Mouse (Mus musculus) splenic B cell, adult 2 months (primary cell): Measurements from ENCODE around the gene Ifngr2.

ENCODE experiments used
- DNase-seq: peaks from one replicate; pipeline ENCODE4 v3.0.0-alpha.2; 2011; ENCODE audit warnings: low read depth, low spot score
- H3K27me3 ChIP-seq: 2 replicates; pipeline ENCODE4 v1.6.1; 2012; ENCODE audit warnings: mild to moderate bottlenecking, low read length, moderate library complexity, mixed read lengths; ENCODE audit not compliant: control insufficient read depth, poor library complexity, insufficient read depth, severe bottlenecking
- H3K36me3 ChIP-seq: 2 replicates; pipeline ENCODE4 v1.6.1; 2012; ENCODE audit warnings: mild to moderate bottlenecking, low read length, moderate library complexity, mixed read lengths; ENCODE audit not compliant: control insufficient read depth, poor library complexity, insufficient read depth, severe bottlenecking

Ifngr2 gene

DNA sequence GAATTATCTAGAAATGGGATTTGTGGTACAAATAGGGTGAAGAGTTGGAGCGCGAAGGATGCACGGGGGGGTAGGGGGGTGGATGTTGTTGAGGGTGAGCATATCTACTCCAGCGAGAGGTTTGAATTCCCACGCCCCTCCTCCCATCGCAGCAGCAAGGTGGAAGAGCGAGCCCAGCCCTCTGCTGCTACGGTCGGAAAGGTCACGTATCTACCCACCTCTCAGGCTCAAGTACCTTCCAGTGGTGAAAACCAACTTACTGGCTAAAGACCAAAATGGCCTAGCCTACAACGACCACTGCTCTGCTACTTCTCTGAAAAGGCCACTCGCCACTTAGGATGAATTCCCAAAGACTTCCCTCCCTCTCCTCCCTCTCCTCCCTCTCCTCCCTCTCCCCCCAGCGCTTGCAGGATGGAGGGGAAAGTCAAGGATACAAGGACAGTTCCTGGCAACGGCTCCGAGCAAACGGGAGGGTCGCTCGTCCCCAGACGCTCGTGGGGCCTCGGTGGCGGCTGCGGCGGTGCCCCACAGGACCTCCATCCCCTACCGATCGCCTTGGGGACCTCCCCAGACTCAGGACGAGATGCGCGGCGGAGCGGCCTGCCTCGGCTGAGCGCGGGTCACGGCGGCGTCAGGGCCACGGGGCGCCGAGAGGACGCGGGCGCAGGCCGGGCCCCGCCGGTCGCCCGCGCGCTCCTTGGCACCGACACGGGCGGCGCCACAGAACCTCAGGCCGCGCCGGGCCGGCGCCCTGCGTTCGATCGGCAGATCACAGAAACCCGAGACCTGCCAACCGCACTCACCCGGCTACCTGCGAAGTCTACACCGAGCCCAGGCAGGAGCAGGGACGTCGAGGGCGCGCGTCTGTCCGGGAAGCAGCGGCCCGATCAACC, 50.2 kb downstream of the Ifngr2 start:
- Histone ChIP-seq H3K27me3 (no peaks in the 10 kb centered on the region), H3K36me3 (peaks cover 2% of the 10 kb centered on the region)
- DNase-seq, result peak; percentile 48

DNA sequence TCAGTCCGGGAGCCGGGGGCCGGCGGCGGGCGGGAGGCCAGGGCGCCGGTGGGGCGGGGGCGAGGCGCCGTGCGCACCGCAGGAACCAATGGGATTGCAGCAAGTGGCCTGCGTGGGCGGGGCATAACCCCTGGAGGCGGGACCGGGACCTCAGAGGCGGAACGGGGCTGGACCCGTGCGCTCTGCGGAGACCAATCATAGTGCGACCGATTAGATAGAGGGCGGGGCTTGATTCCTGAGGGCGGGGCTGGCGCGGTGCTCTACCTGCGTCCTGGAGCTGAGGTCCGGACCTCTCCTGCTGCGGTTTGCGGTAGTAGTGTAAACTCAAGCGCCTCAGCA, 50.8 kb downstream of the Ifngr2 start, which contains the start of gene Tmem50b:
Gene Tmem50b, minus strand, starts transcription at position 129 of the 339 bp plus-strand sequence.
- DNase-seq, result peak; percentile 99
- Histone ChIP-seq H3K36me3 (peaks cover 2% of the 10 kb centered on the region), H3K27me3 (no peaks in the 10 kb centered on the region)

GRCm38 (mm10) chr16:91599242-91599641, 52.4 kb downstream of the Ifngr2 start:
- no peaks in the 10 kb centered on the region; the same call in 1 of the 2 replicates for H3K36me3 ChIP-seq
- H3K27me3 ChIP-seq, result no peaks in the 10 kb centered on the region
- DNase-seq, result peak; percentile 7

GRCm38 (mm10) chr16:91601081-91601480, 54.2 kb downstream of the Ifngr2 start:
- H3K36me3 ChIP-seq, result no peaks in the 10 kb centered on the region
- no peaks in the 10 kb centered on the region for H3K27me3 ChIP-seq
- no peak for DNase-seq

DNA sequence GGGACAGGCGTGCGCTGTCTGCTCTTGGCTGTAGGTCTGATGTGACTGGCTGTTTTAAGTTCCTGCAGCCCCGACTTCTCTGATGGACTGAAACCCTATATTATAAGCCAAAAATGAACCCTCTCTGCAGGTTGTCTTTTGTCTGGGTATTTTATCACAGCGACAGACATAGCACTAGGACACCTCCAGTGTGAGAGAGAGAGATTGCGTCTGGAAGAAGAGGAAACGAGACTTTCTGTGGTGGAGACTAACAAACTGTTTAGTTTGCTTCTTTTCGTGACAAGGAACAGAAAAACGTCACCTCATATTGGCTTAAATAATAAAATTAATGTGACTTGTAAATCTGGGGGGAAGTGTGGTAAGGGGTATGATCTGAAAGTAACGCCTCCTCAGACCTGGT, 54.8 kb downstream of the Ifngr2 start:
- Histone ChIP-seq H3K27me3 (no peaks in the 10 kb centered on the region), H3K36me3 (no peaks in the 10 kb centered on the region)
- DNase-seq, result peak; percentile 68

GRCm38 (mm10) chr16:91605156-91605555, 58.3 kb downstream of the Ifngr2 start:
- Histone ChIP-seq H3K36me3 (no peaks in the 10 kb centered on the region), H3K27me3 (no peaks in the 10 kb centered on the region)
- DNase-seq, result no peak

GRCm38 (mm10) chr16:91606958-91607357, 60.1 kb downstream of the Ifngr2 start:
- no peaks in the 10 kb centered on the region for H3K27me3 ChIP-seq
- H3K36me3 ChIP-seq, result no peaks in the 10 kb centered on the region
- DNase-seq, result peak; percentile 26

DNA sequence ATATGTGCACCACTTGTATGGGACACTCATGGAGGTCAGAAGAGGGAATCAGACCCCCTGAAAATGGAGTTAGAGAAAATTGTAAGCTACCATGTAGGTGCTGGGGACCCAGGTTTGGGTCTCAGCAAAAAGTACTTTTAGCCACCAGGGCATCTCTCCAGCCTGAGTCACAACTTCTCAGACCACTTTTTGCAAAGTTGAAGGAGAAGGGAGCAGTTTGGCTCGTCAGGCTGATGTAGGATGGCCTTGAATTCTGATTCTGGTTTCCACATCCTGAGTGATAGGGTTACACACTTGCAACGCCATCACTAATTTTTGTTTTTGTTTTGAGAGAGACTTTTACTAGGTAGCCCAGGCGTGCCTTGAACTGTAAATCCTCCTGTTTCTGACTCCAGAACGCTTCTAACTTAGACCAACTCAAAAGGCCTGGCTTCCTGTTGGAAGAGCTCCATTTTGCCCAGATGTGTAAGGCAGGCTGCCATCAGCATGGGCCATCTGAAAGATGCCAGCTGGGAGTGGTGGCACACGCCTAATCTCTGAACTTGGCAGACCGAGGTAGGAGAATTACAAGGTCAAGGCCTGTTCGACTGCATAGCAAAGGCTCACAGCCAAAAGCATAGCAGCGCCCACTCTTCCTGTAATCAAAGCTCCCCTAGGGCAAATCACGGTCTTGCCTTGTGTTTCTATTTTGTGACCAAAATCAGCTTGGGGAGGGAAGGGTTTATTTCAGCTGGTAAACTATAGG, 62.8 kb downstream of the Ifngr2 start:
- Histone ChIP-seq H3K36me3 (no peaks in the 10 kb centered on the region), H3K27me3 (no peaks in the 10 kb centered on the region)
- DNase-seq, result no peak

DNA sequence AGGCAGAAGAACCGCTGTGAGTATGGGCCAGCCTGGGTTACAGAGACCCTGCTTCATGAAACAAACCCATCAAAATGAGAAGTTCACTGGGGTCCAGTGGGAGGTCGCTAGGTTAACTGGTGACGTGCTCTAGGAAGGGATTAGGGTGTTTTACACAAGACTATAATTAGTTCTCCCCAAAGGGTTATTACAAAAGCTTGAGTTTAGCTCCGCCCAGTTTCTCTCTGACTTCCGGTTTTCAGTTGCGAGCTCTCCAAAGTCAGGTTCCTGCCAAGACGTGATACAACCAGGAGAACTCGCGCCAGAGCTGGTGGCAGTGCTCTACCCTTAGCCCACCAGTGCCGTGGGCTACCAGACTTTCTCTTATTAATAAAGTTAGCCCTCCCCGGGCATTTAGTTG, 64.4 kb downstream of the Ifngr2 start:
- H3K27me3 ChIP-seq, result no peaks in the 10 kb centered on the region; the same call in 1 of the 2 replicates
- peak; percentile 36 for DNase-seq

GRCm38 (mm10) chr16:91612525-91612924, 65.7 kb downstream of the Ifngr2 start:
- Histone ChIP-seq H3K27me3 (no peaks in the 10 kb centered on the region; the same call in 1 of the 2 replicates), H3K36me3 (no peaks in the 10 kb centered on the region)
- no peak for DNase-seq

More for the DNA sequence above, 64.4 kb downstream of the Ifngr2 start:
- no peaks in the 10 kb centered on the region for H3K36me3 ChIP-seq

DNA sequence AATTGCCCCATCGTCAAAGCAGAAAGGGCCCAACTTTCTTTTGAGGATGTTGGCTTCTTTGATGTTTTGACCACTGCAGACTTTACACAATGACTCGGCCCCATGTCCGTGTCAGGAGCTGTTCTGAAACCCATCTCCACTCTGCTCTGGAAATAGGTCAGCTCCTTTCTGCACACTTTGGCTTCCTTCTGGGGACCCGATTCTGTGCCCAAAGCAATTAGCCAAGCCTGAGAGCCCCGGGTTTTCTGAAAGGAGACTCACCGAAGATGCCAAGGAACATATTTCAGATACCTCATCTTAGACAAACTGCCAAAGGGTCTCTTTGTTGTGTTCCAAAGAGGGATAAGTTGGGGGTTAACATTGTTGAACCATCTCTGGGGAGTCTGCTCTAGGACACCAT, 67.7 kb downstream of the Ifngr2 start:
- no peak for DNase-seq

More for the DNA sequence above, 67.7 kb downstream of the Ifngr2 start:
- no peaks in the 10 kb centered on the region for H3K36me3 ChIP-seq
- no peaks in the 10 kb centered on the region; the same call in 1 of the 2 replicates for H3K27me3 ChIP-seq
